Mouse (Mus musculus): ENCODE results near the gene Ezr. TPM values are rescaled to one million over a fixed set of nuclear protein-coding genes. Genes with fewer than 3 reads are reported as not detected.
"Not testable (repeated sequence)": the region's sequence is repeated elsewhere in the genome, so short reads cannot be mapped to it uniquely, and the experiment has no call there.

Ezr gene
- polyA plus RNA-seq, 1 experiment from 2014 or later: 342 TPM

DNA sequence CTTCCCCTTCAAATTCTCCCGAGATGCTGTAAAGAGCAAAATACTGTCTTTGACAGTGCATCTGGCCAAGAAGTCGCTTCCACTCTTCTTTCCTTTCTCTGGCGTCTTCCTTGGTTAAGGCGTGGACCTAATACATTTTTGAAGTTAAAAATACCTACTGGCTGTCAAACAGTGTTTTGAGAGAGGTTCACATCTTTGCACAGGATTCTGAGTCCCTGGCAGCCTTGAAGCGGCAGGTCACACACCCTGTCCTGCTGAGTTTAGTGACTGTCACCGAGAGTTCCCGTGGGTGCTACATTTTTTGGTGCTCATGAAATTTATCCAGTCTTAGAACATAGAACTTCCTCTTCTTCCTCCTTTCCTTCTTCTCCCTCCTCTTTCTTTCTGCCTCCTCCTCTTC lies 82.5 kb downstream of the Ezr start:
- H3K27me3 ChIP-seq (replicated peaks; ENCODE audit: control insufficient read depth, insufficient read depth, low read length); H3K27ac ChIP-seq (ENCODE audit: low read depth, low read length); H3K4me2 ChIP-seq (replicated peaks; ENCODE audit: low read depth); ATAC-seq; H3K9ac ChIP-seq (ENCODE audit: low read depth, low read length); H3K36me3 ChIP-seq (ENCODE audit: control insufficient read depth, insufficient read depth); H3K4me1 ChIP-seq (replicated peaks; ENCODE audit: control insufficient read depth, insufficient read depth, low read length); H3K4me3 ChIP-seq (ENCODE audit: low read depth, low read length); H3K9me3 ChIP-seq (ENCODE audit: control insufficient read depth): not testable (repeated sequence)
- WGBS: 71% methylated on average over 3 of the region's 7 CpGs

DNA sequence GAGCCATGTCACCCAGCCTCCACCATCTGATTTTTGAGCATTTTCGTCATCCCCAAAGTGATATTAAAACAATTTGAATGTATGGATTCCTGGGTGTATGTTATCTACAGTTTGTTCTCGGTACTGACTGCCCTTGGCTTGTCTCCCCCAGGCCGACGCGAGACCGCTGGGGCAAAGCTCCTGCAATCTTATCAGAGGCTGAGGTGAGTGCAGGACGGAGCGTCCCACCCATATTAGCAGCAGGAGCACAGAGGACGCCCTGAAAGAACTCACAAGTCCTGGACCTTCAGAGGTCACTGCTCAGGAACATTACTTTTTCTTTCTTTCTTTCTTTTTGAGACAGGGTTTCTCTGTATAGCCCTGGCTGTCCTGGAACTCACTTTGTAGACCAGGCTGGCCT lies 83.1 kb downstream of the Ezr start:
- not testable (repeated sequence) for H3K4me2 ChIP-seq (replicated peaks; ENCODE audit: low read depth); H3K27me3 ChIP-seq (replicated peaks; ENCODE audit: control insufficient read depth, insufficient read depth, low read length); H3K9ac ChIP-seq (ENCODE audit: low read depth, low read length); ATAC-seq; H3K9me3 ChIP-seq (ENCODE audit: control insufficient read depth); H3K4me3 ChIP-seq (ENCODE audit: low read depth, low read length); H3K27ac ChIP-seq (ENCODE audit: low read depth, low read length); H3K4me1 ChIP-seq (replicated peaks; ENCODE audit: control insufficient read depth, insufficient read depth, low read length); H3K36me3 ChIP-seq (ENCODE audit: control insufficient read depth, insufficient read depth)
- WGBS: 69% methylated on average over 8 of the region's 9 CpGs

DNA sequence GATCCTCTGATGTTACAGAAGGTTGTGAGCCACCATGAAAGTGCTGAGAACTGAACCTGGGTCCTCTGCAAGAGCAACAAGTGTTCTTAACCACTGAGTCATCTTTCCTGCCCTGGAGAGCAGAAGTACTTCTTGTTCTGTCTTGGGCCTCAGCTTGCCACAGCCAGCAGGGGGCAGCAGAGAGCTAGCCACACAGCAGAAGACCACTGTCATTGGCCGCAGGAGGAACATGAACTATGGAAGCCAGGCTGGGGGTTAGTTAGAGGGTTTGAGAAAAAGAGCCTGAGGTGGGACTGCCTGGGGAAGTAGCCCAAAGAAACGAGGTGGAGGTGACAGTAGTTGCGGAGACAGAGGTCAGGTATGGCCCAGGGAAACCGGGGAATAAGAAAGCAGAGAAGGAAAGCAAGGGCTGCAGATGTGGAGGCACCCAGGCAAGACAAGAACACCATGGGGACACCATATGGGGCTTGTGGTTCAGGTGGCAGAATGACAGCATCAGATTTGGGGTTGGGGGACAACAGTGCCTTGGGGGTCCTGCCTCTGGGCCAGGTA lies 85.3 kb downstream of the Ezr start:
- H3K4me1 ChIP-seq (replicated peaks; ENCODE audit: control insufficient read depth, insufficient read depth, low read length); H3K4me3 ChIP-seq (ENCODE audit: low read depth, low read length); H3K9ac ChIP-seq (ENCODE audit: low read depth, low read length); H3K27ac ChIP-seq (ENCODE audit: low read depth, low read length); H3K9me3 ChIP-seq (ENCODE audit: control insufficient read depth); H3K27me3 ChIP-seq (replicated peaks; ENCODE audit: control insufficient read depth, insufficient read depth, low read length); H3K4me2 ChIP-seq (replicated peaks; ENCODE audit: low read depth); H3K36me3 ChIP-seq (ENCODE audit: control insufficient read depth, insufficient read depth): not testable (repeated sequence)
- WGBS: 41% methylated on average over 2 of the region's 4 CpGs
- peak; percentile 70 for ATAC-seq
- peak; percentile 67 for TF ChIP-seq CTCF (IDR thresholded peaks at IDR 0.05; ENCODE audit: low read depth)

DNA sequence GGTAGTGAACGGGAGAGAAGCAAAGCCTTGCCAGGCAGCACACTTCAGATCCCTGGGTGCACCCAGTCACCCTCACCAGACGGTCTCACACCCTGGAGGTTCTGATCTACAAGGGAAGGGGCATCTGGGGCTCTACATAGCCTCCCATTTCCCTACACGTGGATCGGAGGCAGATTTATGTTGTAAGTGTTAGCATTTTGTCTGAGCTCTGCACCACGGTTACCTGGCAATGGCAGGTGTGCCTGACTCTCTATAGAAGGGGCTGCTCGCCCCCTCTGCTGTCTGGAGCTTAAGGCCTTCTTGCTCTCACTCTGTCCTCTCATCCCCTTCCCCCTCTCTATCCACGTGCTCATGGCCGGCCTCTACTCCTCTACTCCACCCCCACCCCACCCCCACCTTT lies 86.1 kb downstream of the Ezr start:
- H3K9me3 ChIP-seq (ENCODE audit: control insufficient read depth); H3K9ac ChIP-seq (ENCODE audit: low read depth, low read length); H3K4me2 ChIP-seq (replicated peaks; ENCODE audit: low read depth); H3K4me1 ChIP-seq (replicated peaks; ENCODE audit: control insufficient read depth, insufficient read depth, low read length); ATAC-seq; H3K36me3 ChIP-seq (ENCODE audit: control insufficient read depth, insufficient read depth); H3K27ac ChIP-seq (ENCODE audit: low read depth, low read length); H3K27me3 ChIP-seq (replicated peaks; ENCODE audit: control insufficient read depth, insufficient read depth, low read length); H3K4me3 ChIP-seq (ENCODE audit: low read depth, low read length): not testable (repeated sequence)
- WGBS: 57% methylated on average over 7 of the region's 8 CpGs

DNA sequence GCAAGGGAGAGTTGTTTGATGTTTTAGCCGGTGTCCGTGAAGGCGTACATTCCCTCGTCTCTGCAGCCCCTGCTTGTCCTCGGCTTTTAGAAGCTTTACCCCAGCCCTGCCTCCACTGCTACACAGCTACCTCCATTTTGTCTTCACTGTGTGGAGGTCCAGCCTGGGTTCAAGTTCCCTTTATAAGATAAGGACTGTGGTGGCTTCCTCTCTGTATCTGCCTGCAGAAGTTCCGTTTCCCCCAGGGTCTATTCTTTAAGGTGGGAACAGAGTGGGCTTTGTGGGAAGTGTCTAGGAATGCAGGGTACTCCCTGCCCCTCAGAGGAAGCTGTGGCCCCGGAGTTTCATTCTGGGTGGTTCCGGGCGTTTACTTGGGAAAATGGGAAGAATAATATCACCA lies 86.9 kb downstream of the Ezr start:
- 78% methylated on average over 9 of the region's 9 CpGs for WGBS
- H3K4me1 ChIP-seq (replicated peaks; ENCODE audit: control insufficient read depth, insufficient read depth, low read length); H3K36me3 ChIP-seq (ENCODE audit: control insufficient read depth, insufficient read depth); H3K4me3 ChIP-seq (ENCODE audit: low read depth, low read length); H3K27ac ChIP-seq (ENCODE audit: low read depth, low read length); ATAC-seq; H3K9ac ChIP-seq (ENCODE audit: low read depth, low read length); H3K9me3 ChIP-seq (ENCODE audit: control insufficient read depth); H3K27me3 ChIP-seq (replicated peaks; ENCODE audit: control insufficient read depth, insufficient read depth, low read length); H3K4me2 ChIP-seq (replicated peaks; ENCODE audit: low read depth): not testable (repeated sequence)

DNA sequence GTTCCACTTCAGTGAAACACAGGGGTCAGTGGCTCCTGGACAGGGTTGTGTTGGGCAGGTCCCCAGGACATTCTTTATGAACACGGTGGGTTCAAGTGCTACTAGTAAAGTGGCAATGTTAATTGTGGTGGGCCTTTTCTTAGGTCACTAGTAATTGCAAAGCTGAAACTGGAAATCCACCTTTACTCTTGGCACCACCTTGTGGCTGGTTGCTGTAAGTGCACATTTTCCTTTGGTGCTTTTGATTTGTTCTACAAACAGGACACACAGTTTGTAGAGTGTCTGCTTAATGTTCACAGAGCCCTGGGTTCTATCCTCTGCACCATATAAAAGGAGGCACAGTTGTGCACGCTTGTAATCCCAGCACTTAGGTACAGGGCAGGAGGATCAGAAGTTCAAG lies 91.0 kb downstream of the Ezr start:
- H3K9ac ChIP-seq (ENCODE audit: low read depth, low read length); H3K27ac ChIP-seq (ENCODE audit: low read depth, low read length); H3K27me3 ChIP-seq (replicated peaks; ENCODE audit: control insufficient read depth, insufficient read depth, low read length); H3K4me1 ChIP-seq (replicated peaks; ENCODE audit: control insufficient read depth, insufficient read depth, low read length); H3K4me2 ChIP-seq (replicated peaks; ENCODE audit: low read depth); H3K4me3 ChIP-seq (ENCODE audit: low read depth, low read length); H3K9me3 ChIP-seq (ENCODE audit: control insufficient read depth); H3K36me3 ChIP-seq (ENCODE audit: control insufficient read depth, insufficient read depth); ATAC-seq: not testable (repeated sequence)
- TF ChIP-seq CTCF (IDR thresholded peaks at IDR 0.05; ENCODE audit: low read depth): peak; percentile 84
- WGBS: 5% methylated on average over 2 of the region's 2 CpGs

DNA sequence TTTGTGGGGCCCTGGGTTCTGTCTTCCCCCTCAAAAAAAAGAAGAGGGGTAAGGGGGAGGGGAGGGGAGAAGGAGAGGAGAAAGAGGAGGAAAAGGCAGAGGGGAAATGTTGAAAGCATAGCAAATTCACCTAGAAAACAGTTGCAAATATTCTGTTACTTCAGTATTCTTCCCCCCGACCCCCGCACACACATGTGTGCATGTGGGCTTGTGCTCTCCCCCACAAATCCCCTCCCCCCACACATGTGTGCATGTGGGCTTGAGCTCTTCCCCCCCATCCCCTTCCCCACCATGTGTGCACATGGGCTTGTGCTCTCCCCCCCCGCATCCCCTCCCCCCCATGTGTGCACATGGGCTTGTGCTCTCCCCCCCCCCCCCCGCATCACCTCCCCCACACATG lies 93.2 kb downstream of the Ezr start:
- H3K9me3 ChIP-seq (ENCODE audit: control insufficient read depth); H3K27ac ChIP-seq (ENCODE audit: low read depth, low read length); H3K4me3 ChIP-seq (ENCODE audit: low read depth, low read length); H3K4me1 ChIP-seq (replicated peaks; ENCODE audit: control insufficient read depth, insufficient read depth, low read length); H3K36me3 ChIP-seq (ENCODE audit: control insufficient read depth, insufficient read depth); H3K9ac ChIP-seq (ENCODE audit: low read depth, low read length); H3K27me3 ChIP-seq (replicated peaks; ENCODE audit: control insufficient read depth, insufficient read depth, low read length); H3K4me2 ChIP-seq (replicated peaks; ENCODE audit: low read depth); ATAC-seq: not testable (repeated sequence)
- 82% methylated on average over 3 of the region's 4 CpGs for WGBS

Other genes starting within 250 kb of the Ezr start
- gene Dynlt1c, start 181.1 kb downstream of the Ezr start, polyA plus RNA-seq (2015; fragmentation: Nextera tagmentation; extraction: Ambion mirVana): 8.9 and 13.1 TPM in 2 replicates
- 234 and 240 TPM in 2 replicates for gene Dynlt1f, start 126.9 kb downstream of the Ezr start, polyA plus RNA-seq (2015; fragmentation: Nextera tagmentation; extraction: Ambion mirVana)
- gene Sytl3, start 123.7 kb downstream of the Ezr start, polyA plus RNA-seq (2015; fragmentation: Nextera tagmentation; extraction: Ambion mirVana): 10.7 and 11.0 TPM in 2 replicates
- gene Rsph3b, start 165.9 kb upstream of the Ezr start, polyA plus RNA-seq (2015; fragmentation: Nextera tagmentation; extraction: Ambion mirVana): 35.6 and 35.7 TPM in 2 replicates
- gene Tagap1, start 178.4 kb upstream of the Ezr start, polyA plus RNA-seq (2015; fragmentation: Nextera tagmentation; extraction: Ambion mirVana): 12.4 and 12.6 TPM in 2 replicates
- 315 and 316 TPM in 2 replicates for gene Rnaset2b, start 187.8 kb upstream of the Ezr start, polyA plus RNA-seq (2015; fragmentation: Nextera tagmentation; extraction: Ambion mirVana)
- gene Gm49721, start 196.1 kb upstream of the Ezr start, polyA plus RNA-seq (2015; fragmentation: Nextera tagmentation; extraction: Ambion mirVana): 0.09 and 0.13 TPM in 2 replicates
- gene Gm1604a, start 242.8 kb upstream of the Ezr start, polyA plus RNA-seq (2015; fragmentation: Nextera tagmentation; extraction: Ambion mirVana): not detected in 2 replicates